Mouse (Mus musculus): ENCODE results near the gene Cracr2a. TPM values are rescaled to one million over a fixed set of nuclear protein-coding genes. Genes with fewer than 3 reads are reported as not detected.
A peak's percentile ranks its signal among the peaks of the same experiment; 100 is the strongest.
"Not testable (repeated sequence)": the region's sequence is repeated elsewhere in the genome, so short reads cannot be mapped to it uniquely, and the experiment has no call there.

Cracr2a gene
- total RNA-seq (2022) = under 1 TPM; 0.10 to 0.38 (median 0.22) TPM

GRCm38 (mm10) chr6:127561231-127562020 lies at the start of gene Cracr2a:
TSS of gene Cracr2a (plus strand) at chr6:127561338.
- peak; percentile 68 to 69 for DNase-seq (ENCODE audit: low spot score in 2 of 2)

- not testable (repeated sequence) for DNase-seq (ENCODE audit: low spot score in 2 of 2)
Observed at GRCm38 (mm10) chr6:127513776-127514175, 47.4 kb upstream of the Cracr2a start.

GRCm38 (mm10) chr6:127521176-127521575 lies 40.0 kb upstream of the Cracr2a start:
- DNase-seq (ENCODE audit: low spot score in 2 of 2) = no peak

GRCm38 (mm10) chr6:127522326-127522725 lies 38.8 kb upstream of the Cracr2a start:
- DNase-seq (ENCODE audit: low spot score in 2 of 2) = no peak

GRCm38 (mm10) chr6:127524442-127524841 lies 36.7 kb upstream of the Cracr2a start:
- no peak for DNase-seq (ENCODE audit: low spot score in 2 of 2)

- no peak for DNase-seq (ENCODE audit: low spot score in 2 of 2)
Observed at GRCm38 (mm10) chr6:127528625-127529024, 32.5 kb upstream of the Cracr2a start.

- peak; percentile 22 to 59 for DNase-seq (ENCODE audit: low spot score in 2 of 2)
Observed at GRCm38 (mm10) chr6:127529451-127529850, 31.7 kb upstream of the Cracr2a start.

GRCm38 (mm10) chr6:127530206-127530605 lies 30.9 kb upstream of the Cracr2a start:
- no peak for DNase-seq (ENCODE audit: low spot score in 2 of 2)

GRCm38 (mm10) chr6:127531412-127532205 lies 29.5 kb upstream of the Cracr2a start:
- DNase-seq (ENCODE audit: low spot score in 2 of 2) = no peak

- no peak for DNase-seq (ENCODE audit: low spot score in 2 of 2)
Observed at GRCm38 (mm10) chr6:127532304-127532703, 28.8 kb upstream of the Cracr2a start.

GRCm38 (mm10) chr6:127533766-127534165 lies 27.4 kb upstream of the Cracr2a start:
- no peak for DNase-seq (ENCODE audit: low spot score in 2 of 2)

- DNase-seq (ENCODE audit: low spot score in 2 of 2) = no peak
Observed at GRCm38 (mm10) chr6:127537035-127537434, 24.1 kb upstream of the Cracr2a start.

- DNase-seq (ENCODE audit: low spot score in 2 of 2) = no peak
Observed at GRCm38 (mm10) chr6:127538118-127538517, 23.0 kb upstream of the Cracr2a start.

GRCm38 (mm10) chr6:127539226-127539625 lies 21.9 kb upstream of the Cracr2a start:
- no peak for DNase-seq (ENCODE audit: low spot score in 2 of 2)

- no peak for DNase-seq (ENCODE audit: low spot score in 2 of 2)
Observed at GRCm38 (mm10) chr6:127539659-127540058, 21.5 kb upstream of the Cracr2a start.

GRCm38 (mm10) chr6:127540517-127540916 lies 20.6 kb upstream of the Cracr2a start:
- no peak for DNase-seq (ENCODE audit: low spot score in 2 of 2)

- DNase-seq (ENCODE audit: low spot score in 2 of 2) = no peak
Observed at GRCm38 (mm10) chr6:127541617-127542374, 19.3 kb upstream of the Cracr2a start.

GRCm38 (mm10) chr6:127546676-127547075 lies 14.5 kb upstream of the Cracr2a start:
- DNase-seq (ENCODE audit: low spot score in 2 of 2) = peak in 1 of 2 experiments; percentile 19

- no peak for DNase-seq (ENCODE audit: low spot score in 2 of 2)
Observed at GRCm38 (mm10) chr6:127552940-127553339, 8.2 kb upstream of the Cracr2a start.

- no peak for DNase-seq (ENCODE audit: low spot score in 2 of 2)
Observed at GRCm38 (mm10) chr6:127555553-127555952, 5.6 kb upstream of the Cracr2a start.

GRCm38 (mm10) chr6:127560872-127561230 lies 287 bp upstream of the Cracr2a start:
- no peak for DNase-seq (ENCODE audit: low spot score in 2 of 2)

GRCm38 (mm10) chr6:127563511-127563910 lies 2.4 kb downstream of the Cracr2a start:
- DNase-seq (ENCODE audit: low spot score in 2 of 2) = no peak
